Mouse (Mus musculus) embryonic facial prominence, embryonic 15.5 days (tissue): ENCODE results near the gene Olfr1044. TPM values are rescaled to one million over a fixed set of nuclear protein-coding genes. Genes with fewer than 3 reads are reported as not detected.
"Not testable (repeated sequence)": the region's sequence is repeated elsewhere in the genome, so short reads cannot be mapped to it uniquely, and the experiment has no call there.

Experiments used
- ATAC-seq: fragments of 200-750 bp; cut with Nextera tagmentation; 2 replicates; pipeline ENCODE4 v1.8.0; 2017; ENCODE audit warnings: low read depth, moderate TSS enrichment; ENCODE audit not compliant: insufficient number of reproducible peaks, low FRiP score, low TSS enrichment
- H3K27ac ChIP-seq: fragments of 300-500 bp; sonication (generic); replicated peaks from 2 replicates; pipeline ENCODE4 v1.5.1; 2015; ENCODE audit warnings: mild to moderate bottlenecking, inconsistent platforms
- H3K27me3 ChIP-seq: fragments of 300-500 bp; sonication (generic); 2 replicates; pipeline ENCODE4 v1.6.1; 2015; ENCODE audit warnings: inconsistent platforms
- H3K36me3 ChIP-seq: fragments of 300-500 bp; sonication (generic); 2 replicates; pipeline ENCODE4 v1.6.1; 2015; ENCODE audit warnings: mild to moderate bottlenecking, inconsistent platforms
- H3K4me1 ChIP-seq: fragments of 300-500 bp; sonication (generic); 2 replicates; pipeline ENCODE4 v1.6.1; 2015; ENCODE audit warnings: inconsistent platforms
- H3K4me2 ChIP-seq: fragments of 300-500 bp; sonication (generic); replicated peaks from 2 replicates; pipeline ENCODE4 v1.6.1; 2015; ENCODE audit warnings: mild to moderate bottlenecking, inconsistent platforms
- H3K4me3 ChIP-seq: fragments of 300-500 bp; sonication (generic); replicated peaks from 2 replicates; pipeline ENCODE4 v1.5.1; 2015; ENCODE audit warnings: mild to moderate bottlenecking, inconsistent platforms
- H3K9ac ChIP-seq: fragments of 300-500 bp; sonication (generic); 2 replicates; pipeline ENCODE4 v1.6.1; 2015; ENCODE audit warnings: inconsistent platforms
- H3K9me3 ChIP-seq: fragments of 300-500 bp; sonication (generic); replicated peaks from 2 replicates; pipeline ENCODE4 v1.6.1; 2016; ENCODE audit warnings: inconsistent platforms
- WGBS: fragments of 180-500 bp; shearing (Covaris S2); methylation state at CpG from one replicate; pipeline ENCODE4 v1.1.7; 2015; 5-methylcytosine and 5-hydroxymethylcytosine counted together
- polyA plus RNA-seq: library from polyadenylated mRNA; unstranded; fragments of >200 nt; fragmentation: Nextera tagmentation; extraction: Ambion mirVana; gene quantifications from 2 replicates; pipeline ENCODE4 v1.2.1, GENCODE M21; 2015

Olfr1044 gene
- polyA plus RNA-seq = 0.24 TPM in 2 replicates

DNA sequence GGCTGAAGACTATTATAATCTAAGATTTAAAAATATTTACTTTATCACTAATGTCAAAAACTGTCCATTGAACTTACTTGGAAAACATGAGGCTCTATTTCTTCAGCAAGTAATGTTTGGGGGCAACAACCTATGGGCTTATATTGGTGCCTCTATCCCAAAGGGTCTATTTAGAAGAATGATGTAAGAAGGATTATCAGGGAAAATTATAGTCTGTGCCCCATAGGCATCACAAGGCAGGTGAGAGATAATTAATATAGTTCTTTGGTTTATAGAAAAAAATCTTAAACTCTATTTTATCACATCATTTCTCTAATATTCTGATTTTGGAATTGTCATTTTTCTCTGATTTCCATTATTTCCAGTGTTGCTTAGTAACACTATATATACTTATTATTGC is at the start of gene Olfr1044:
Olfr1044 (minus strand) TSS at position 101 of the 400 bp plus-strand sequence.
- H3K4me3 ChIP-seq = no peak within 1 kb of the TSS
- ATAC-seq = no peak
- no peak within 1 kb of the TSS for H3K27ac ChIP-seq
- no peaks in the 10 kb centered on the region for H3K4me1 ChIP-seq
- H3K4me2 ChIP-seq = no peak within 1 kb of the TSS
- no peaks in the 10 kb centered on the region for H3K27me3 ChIP-seq
- no peak within 1 kb of the TSS for H3K9ac ChIP-seq
- no peaks in the 10 kb centered on the region for H3K9me3 ChIP-seq
- H3K36me3 ChIP-seq = no peaks in the 10 kb centered on the region

DNA sequence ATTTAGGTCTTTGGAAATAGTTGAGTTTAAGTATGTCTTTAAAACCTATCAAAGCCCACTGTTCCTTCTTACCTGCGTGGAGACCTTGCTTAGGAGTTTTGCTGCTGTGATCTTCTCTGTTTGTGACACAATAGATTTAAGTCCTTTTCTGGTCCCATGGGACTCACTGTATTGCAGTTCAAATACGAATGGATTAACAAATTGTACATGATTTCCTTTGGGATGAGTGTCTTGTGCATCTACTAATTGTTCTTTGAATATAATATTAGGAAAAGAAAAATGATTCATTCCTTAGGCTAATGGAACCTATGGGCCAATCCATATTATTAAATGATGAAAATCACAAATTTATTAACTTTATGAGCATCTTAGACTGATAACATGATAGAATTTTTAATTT is 41.6 kb upstream of the Olfr1044 start, which contains the start of gene Olfr1046:
Olfr1046 (minus strand) TSS at position 101 of the 400 bp plus-strand sequence.
- H3K27me3 ChIP-seq = no peaks in the 10 kb centered on the region
- H3K4me3 ChIP-seq = no peak within 1 kb of the TSS
- ATAC-seq = no peak
- no peaks in the 10 kb centered on the region for H3K4me1 ChIP-seq
- no peaks in the 10 kb centered on the region for H3K36me3 ChIP-seq
- 60% methylated on average over 2 of the region's 2 CpGs for WGBS
- H3K9ac ChIP-seq = no peak within 1 kb of the TSS
- no peaks in the 10 kb centered on the region for H3K9me3 ChIP-seq
- H3K4me2 ChIP-seq = no peak within 1 kb of the TSS
- H3K27ac ChIP-seq = no peak within 1 kb of the TSS

- Histone ChIP-seq H3K36me3 (no peaks in the 10 kb centered on the region), H3K27me3 (no peaks in the 10 kb centered on the region), H3K9ac (no peak within 1 kb of the TSS), H3K27ac (no peak within 1 kb of the TSS), H3K4me1 (no peaks in the 10 kb centered on the region), H3K4me3 (no peak within 1 kb of the TSS), H3K9me3 (no peaks in the 10 kb centered on the region), H3K4me2 (no peak within 1 kb of the TSS)
- no peak for ATAC-seq
Measured at GRCm38 (mm10) chr2:86202909-86203308, 25.3 kb upstream of the Olfr1044 start, which contains the start of gene Olfr1045. Gene Olfr1045 (minus strand): TSS chr2:86203009.

GRCm38 (mm10) chr2:86195863-86196262 is 18.2 kb upstream of the Olfr1044 start:
- no peak overlapping the region for H3K4me2 ChIP-seq
- no peaks in the 10 kb centered on the region for H3K27me3 ChIP-seq
- H3K27ac ChIP-seq = no peak overlapping the region
- H3K9ac ChIP-seq = no peak overlapping the region
- H3K36me3 ChIP-seq = no peaks in the 10 kb centered on the region
- no peaks in the 10 kb centered on the region for H3K9me3 ChIP-seq
- no peak for ATAC-seq
- WGBS = 47% methylated on average over 1 of the region's 1 CpGs
- H3K4me3 ChIP-seq = no peak overlapping the region
- no peaks in the 10 kb centered on the region for H3K4me1 ChIP-seq

DNA sequence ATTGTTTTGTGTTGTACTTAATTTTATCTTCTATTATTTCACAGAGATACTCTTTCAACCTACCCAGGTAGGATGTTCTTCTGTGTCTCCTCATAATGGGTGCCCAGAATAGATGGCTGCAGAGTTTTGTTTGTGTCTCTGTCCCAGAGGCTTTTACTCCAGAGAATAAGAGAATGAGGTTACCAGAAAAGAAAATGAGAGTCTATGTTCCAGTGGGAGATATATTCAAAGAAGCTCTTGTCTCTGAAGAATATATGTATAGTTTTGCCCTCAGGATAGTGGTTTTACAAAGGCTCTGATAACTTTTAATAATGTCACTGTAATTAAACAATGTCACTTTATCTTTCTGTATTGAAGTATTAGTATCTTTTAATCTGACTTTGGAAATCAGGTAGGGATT is 8.0 kb upstream of the Olfr1044 start, which contains the start of gene Olfr52:
Olfr52 (minus strand) TSS at position 101 of the 400 bp plus-strand sequence.
- H3K27me3 ChIP-seq = no peaks in the 10 kb centered on the region
- H3K36me3 ChIP-seq = no peaks in the 10 kb centered on the region
- no peak within 1 kb of the TSS for H3K27ac ChIP-seq
- H3K4me1 ChIP-seq = no peaks in the 10 kb centered on the region
- no peaks in the 10 kb centered on the region for H3K9me3 ChIP-seq
- no peak within 1 kb of the TSS for H3K4me3 ChIP-seq
- no peak for ATAC-seq
- no peak within 1 kb of the TSS for H3K4me2 ChIP-seq
- H3K9ac ChIP-seq = no peak within 1 kb of the TSS

DNA sequence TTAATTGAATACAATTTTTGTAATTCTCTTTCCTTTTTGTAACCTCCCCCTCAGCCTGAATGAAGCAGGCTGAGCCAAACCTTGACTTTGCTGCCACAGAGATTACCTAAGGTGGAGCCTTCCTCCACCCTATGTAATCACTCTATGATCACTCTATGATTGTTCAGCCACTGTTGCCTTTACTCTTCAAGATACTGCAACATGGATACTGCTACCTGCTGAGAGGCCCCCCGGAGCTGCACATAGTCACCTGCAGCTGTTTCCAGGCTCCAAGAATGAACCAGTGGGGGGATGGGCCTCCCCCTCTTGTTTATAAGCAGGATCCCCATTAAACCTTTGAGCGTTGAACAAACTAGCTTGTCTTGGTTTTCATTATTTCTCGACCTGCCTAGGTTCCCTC is 2.3 kb upstream of the Olfr1044 start:
- 69% methylated on average over 3 of the region's 3 CpGs for WGBS
- Histone ChIP-seq H3K4me3 (no peak overlapping the region), H3K4me2 (no peak overlapping the region), H3K27ac (no peak overlapping the region), H3K9ac (no peak overlapping the region), H3K9me3 (no peaks in the 10 kb centered on the region), H3K4me1 (no peaks in the 10 kb centered on the region), H3K27me3 (no peaks in the 10 kb centered on the region), H3K36me3 (no peaks in the 10 kb centered on the region)
- no peak for ATAC-seq

- H3K4me1 ChIP-seq, H3K27ac ChIP-seq, H3K9me3 ChIP-seq, H3K4me2 ChIP-seq, H3K9ac ChIP-seq, H3K4me3 ChIP-seq, H3K27me3 ChIP-seq, ATAC-seq, H3K36me3 ChIP-seq: not testable (repeated sequence)
- 70% methylated on average over 7 of the region's 7 CpGs for WGBS
Measured at GRCm38 (mm10) chr2:86175422-86175821, 2.2 kb downstream of the Olfr1044 start.

DNA sequence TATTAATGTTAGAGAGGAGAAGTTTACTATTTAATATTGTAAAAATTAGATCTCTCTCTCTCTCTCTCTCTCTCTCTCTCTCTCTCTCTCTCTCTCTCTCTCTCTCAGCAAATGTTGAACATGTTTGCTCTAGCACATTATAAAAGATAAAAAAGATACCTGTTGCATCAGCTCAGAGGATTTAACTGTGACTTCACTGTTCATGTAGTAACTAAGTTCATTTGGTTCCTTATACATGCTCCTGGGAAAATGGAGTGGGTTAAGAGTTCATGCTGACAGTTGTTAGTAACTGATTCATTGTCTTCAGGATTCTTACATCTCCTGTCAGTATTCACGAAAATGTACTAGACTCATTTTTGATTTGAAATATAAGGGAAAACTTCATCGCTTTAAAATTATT is 10.2 kb downstream of the Olfr1044 start, which contains the start of gene Olfr1043:
Olfr1043 (minus strand) TSS at position 101 of the 400 bp plus-strand sequence.
- no peak within 1 kb of the TSS for H3K4me3 ChIP-seq
- H3K4me1 ChIP-seq = no peaks in the 10 kb centered on the region
- no peak for ATAC-seq
- no peak within 1 kb of the TSS for H3K9ac ChIP-seq
- 89% methylated on average over 2 of the region's 2 CpGs for WGBS
- no peak within 1 kb of the TSS for H3K27ac ChIP-seq
- H3K4me2 ChIP-seq = no peak within 1 kb of the TSS
- no peaks in the 10 kb centered on the region for H3K9me3 ChIP-seq
- no peaks in the 10 kb centered on the region for H3K27me3 ChIP-seq
- H3K36me3 ChIP-seq = no peaks in the 10 kb centered on the region

GRCm38 (mm10) chr2:86161738-86162137 is 15.9 kb downstream of the Olfr1044 start, which contains the start of gene Olfr1042:
Gene Olfr1042 (minus strand): TSS chr2:86161838.
- H3K9ac ChIP-seq = no peak within 1 kb of the TSS
- H3K4me1 ChIP-seq = no peaks in the 10 kb centered on the region
- 90% methylated on average over 2 of the region's 2 CpGs for WGBS
- no peak within 1 kb of the TSS for H3K27ac ChIP-seq
- no peak within 1 kb of the TSS for H3K4me3 ChIP-seq
- H3K4me2 ChIP-seq = no peak within 1 kb of the TSS
- no peak for ATAC-seq
- no peaks in the 10 kb centered on the region for H3K36me3 ChIP-seq
- H3K27me3 ChIP-seq = no peaks in the 10 kb centered on the region
- no peaks in the 10 kb centered on the region for H3K9me3 ChIP-seq

GRCm38 (mm10) chr2:86146632-86147031 is 31.0 kb downstream of the Olfr1044 start, which contains the start of gene Olfr1040:
Gene Olfr1040 (minus strand): TSS chr2:86146732.
- no peaks in the 10 kb centered on the region for H3K9me3 ChIP-seq
- no peaks in the 10 kb centered on the region for H3K4me1 ChIP-seq
- no peaks in the 10 kb centered on the region for H3K36me3 ChIP-seq
- H3K27me3 ChIP-seq = no peaks in the 10 kb centered on the region
- no peak within 1 kb of the TSS for H3K27ac ChIP-seq
- no peak within 1 kb of the TSS for H3K4me3 ChIP-seq
- no peak within 1 kb of the TSS for H3K4me2 ChIP-seq
- ATAC-seq = no peak
- WGBS = 90% methylated on average over 1 of the region's 1 CpGs
- no peak within 1 kb of the TSS for H3K9ac ChIP-seq

GRCm38 (mm10) chr2:86135828-86136227 is 41.8 kb downstream of the Olfr1044 start, which contains the start of gene Olfr1039:
Gene Olfr1039 (minus strand): TSS chr2:86135928.
- no peak within 1 kb of the TSS for H3K4me3 ChIP-seq
- WGBS = 88% methylated on average over 1 of the region's 1 CpGs
- H3K9ac ChIP-seq = no peak within 1 kb of the TSS
- H3K9me3 ChIP-seq = no peaks in the 10 kb centered on the region
- H3K4me2 ChIP-seq = no peak within 1 kb of the TSS
- no peaks in the 10 kb centered on the region for H3K36me3 ChIP-seq
- H3K27ac ChIP-seq = no peak within 1 kb of the TSS
- H3K27me3 ChIP-seq = no peaks in the 10 kb centered on the region
- H3K4me1 ChIP-seq = no peaks in the 10 kb centered on the region
- ATAC-seq = no peak
